16 mouse cellular contexts compared by ENCODE assay signal in genomic region chr10:111739471-111740138, GRCm38 (mm10).
DNase-seq lines count a peak whose midpoint lies in the region; ATAC-seq and TF ChIP-seq lines count a peak whose summit lies in the region.
"Had no signal": no experiment of that assay in that cellular context is flagged by ENCODE, and none has a peak within 500 bp of the region (broad histone marks: within the 10 kb centered on the region; RNA-seq: fewer than 3 reads in every experiment).

No protein-coding gene starts in this region.

- no peak overlapping the region for H3K4me2 ChIP-seq in lung, embryonic 16.5 days (ENCODE audit: low read depth, low read length)
- no peak overlapping the region for H3K4me2 ChIP-seq in intestine, embryonic 16.5 days (ENCODE audit: low read depth, low read length)
- no peak overlapping the region for H3K4me2 ChIP-seq in stomach, postnatal 0 days (replicated peaks; ENCODE audit: low read depth)
- no peak overlapping the region for H3K4me2 ChIP-seq in forebrain, postnatal 0 days (ENCODE audit: low read depth)
- H3K4me2 ChIP-seq: embryonic facial prominence, embryonic 13.5 days; heart, embryonic 13.5 days; hindbrain, embryonic 12.5 days; limb, embryonic 12.5 days had no signal

- H3K9me3 ChIP-seq in lung, embryonic 16.5 days (ENCODE audit: control insufficient read depth, low read length) = no peaks in the 10 kb centered on the region
- H3K9me3 ChIP-seq in intestine, embryonic 16.5 days (ENCODE audit: control insufficient read depth, low read length) = no peaks in the 10 kb centered on the region
- no peaks in the 10 kb centered on the region for H3K9me3 ChIP-seq in stomach, postnatal 0 days (ENCODE audit: control insufficient read depth, low read length)
- no peaks in the 10 kb centered on the region for H3K9me3 ChIP-seq in forebrain, postnatal 0 days (ENCODE audit: low read length)
- H3K9me3 ChIP-seq: embryonic facial prominence, embryonic 13.5 days; heart, embryonic 13.5 days; hindbrain, embryonic 12.5 days; limb, embryonic 12.5 days had no signal

- H3K27ac ChIP-seq in lung, embryonic 16.5 days (ENCODE audit: low read length) = peak overlapping the region; percentile 71
- no peak overlapping the region for H3K27ac ChIP-seq in intestine, embryonic 16.5 days (ENCODE audit: low read length)
- no peak overlapping the region for H3K27ac ChIP-seq in stomach, postnatal 0 days (replicated peaks)
- no peak overlapping the region for H3K27ac ChIP-seq in forebrain, postnatal 0 days (ENCODE audit: low read depth, low read length)
- H3K27ac ChIP-seq: embryonic facial prominence, embryonic 13.5 days; gastrocnemius, adult 2 months; heart, embryonic 13.5 days; hindbrain, embryonic 12.5 days; kidney, postnatal 0 days; limb, embryonic 12.5 days had no signal

- no peaks in the 10 kb centered on the region for H3K27me3 ChIP-seq in lung, embryonic 16.5 days (ENCODE audit: control insufficient read depth, insufficient read depth, low read depth, low read length)
- H3K27me3 ChIP-seq in intestine, embryonic 16.5 days (replicated peaks; ENCODE audit: control insufficient read depth, insufficient read depth, low read length) = no peaks in the 10 kb centered on the region
- no peaks in the 10 kb centered on the region for H3K27me3 ChIP-seq in stomach, postnatal 0 days (ENCODE audit: control insufficient read depth, insufficient read depth, low read length)
- no peaks in the 10 kb centered on the region for H3K27me3 ChIP-seq in forebrain, postnatal 0 days (ENCODE audit: insufficient read depth, low read length)
- H3K27me3 ChIP-seq: CH12.LX; embryonic facial prominence, embryonic 13.5 days; heart, embryonic 13.5 days; hindbrain, embryonic 12.5 days; limb, embryonic 12.5 days had no signal

- no peaks in the 10 kb centered on the region for H3K36me3 ChIP-seq in lung, embryonic 16.5 days (ENCODE audit: control insufficient read depth, insufficient read depth, low read length)
- no peaks in the 10 kb centered on the region for H3K36me3 ChIP-seq in intestine, embryonic 16.5 days (ENCODE audit: control insufficient read depth, insufficient read depth, low read length)
- no peaks in the 10 kb centered on the region for H3K36me3 ChIP-seq in stomach, postnatal 0 days (ENCODE audit: control insufficient read depth, insufficient read depth, low read length)
- H3K36me3 ChIP-seq in forebrain, postnatal 0 days (ENCODE audit: insufficient read depth) = no peaks in the 10 kb centered on the region
- H3K36me3 ChIP-seq: embryonic facial prominence, embryonic 13.5 days; heart, embryonic 13.5 days; hindbrain, embryonic 12.5 days; limb, embryonic 12.5 days had no signal

- 0 out of 2 replicates have a peak, but pooled peaks have one; percentile 27 for ATAC-seq in lung, embryonic 16.5 days (ENCODE audit: low read depth)
- peak; percentile 87 for ATAC-seq in intestine, embryonic 16.5 days
- ATAC-seq in stomach, postnatal 0 days (ENCODE audit: low FRiP score, low TSS enrichment) = peak; percentile 78
- no peak for ATAC-seq in forebrain, postnatal 0 days

- no peak overlapping the region for H3K4me3 ChIP-seq in lung, embryonic 16.5 days (ENCODE audit: low read length)
- H3K4me3 ChIP-seq in intestine, embryonic 16.5 days (ENCODE audit: low read length) = no peak overlapping the region
- H3K4me3 ChIP-seq in stomach, postnatal 0 days (ENCODE audit: low read depth, low read length) = no peak overlapping the region
- H3K4me3 ChIP-seq in forebrain, postnatal 0 days (ENCODE audit: low read depth, low read length) = no peak overlapping the region
- H3K4me3 ChIP-seq: embryonic facial prominence, embryonic 13.5 days; gastrocnemius, adult 2 months; heart, embryonic 13.5 days; hindbrain, embryonic 12.5 days; limb, embryonic 12.5 days had no signal

- 29% methylated on average over 5 of the region's 5 CpGs for whole genome bisulfite sequencing in lung, embryonic 16.5 days
- WGBS in intestine, embryonic 16.5 days = 30% methylated on average over 5 of the region's 5 CpGs
- 29% methylated on average over 5 of the region's 5 CpGs for WGBS in stomach, postnatal 0 days
- 34% methylated on average over 5 of the region's 5 CpGs for WGBS in forebrain, postnatal 0 days

- no peak overlapping the region for H3K9ac ChIP-seq in lung, embryonic 16.5 days (ENCODE audit: low read length)
- no peak overlapping the region for H3K9ac ChIP-seq in intestine, embryonic 16.5 days (ENCODE audit: low read depth, low read length)
- H3K9ac ChIP-seq in stomach, postnatal 0 days (ENCODE audit: low read length) = no peak overlapping the region
- no peak overlapping the region for H3K9ac ChIP-seq in forebrain, postnatal 0 days
- H3K9ac ChIP-seq: embryonic facial prominence, embryonic 13.5 days; heart, embryonic 13.5 days; hindbrain, embryonic 12.5 days; limb, embryonic 12.5 days had no signal

- DNase-seq in lung, postnatal 25 days (ENCODE audit: low spot score) = no peak
- peak; percentile 13 for DNase-seq in brain, adult 2 months (ENCODE audit: low read depth, low spot score)
- no peak for DNase-seq in stomach, postnatal 0 days (ENCODE audit: low spot score)
- DNase-seq in forebrain, postnatal 0 days = no peak
- DNase-seq in cerebellum, postnatal 4 days (ENCODE audit: low spot score in 2 of 2) = no peak
- DNase-seq: cerebellum, adult 8-10 months; gastrocnemius, adult 2 months; thymus, postnatal 25 days had no signal

- peaks cover 18% of the 10 kb centered on the region for H3K4me1 ChIP-seq in lung, embryonic 16.5 days (replicated peaks; ENCODE audit: control insufficient read depth, insufficient read depth, low read length)
- peaks cover 10% of the 10 kb centered on the region; the same call in 1 of the 2 replicates for H3K4me1 ChIP-seq in intestine, embryonic 16.5 days (ENCODE audit: control insufficient read depth, insufficient read depth, low read length)
- no peaks in the 10 kb centered on the region for H3K4me1 ChIP-seq in stomach, postnatal 0 days (replicated peaks; ENCODE audit: control insufficient read depth, insufficient read depth)
- H3K4me1 ChIP-seq in forebrain, postnatal 0 days (ENCODE audit: insufficient read depth) = no peaks in the 10 kb centered on the region

- TF ChIP-seq CTCF in stomach, postnatal 0 days (IDR thresholded peaks at IDR 0.05; ENCODE audit: low read depth) = no peak
- no peak for TF ChIP-seq CTCF in forebrain, postnatal 0 days (IDR thresholded peaks at IDR 0.05; ENCODE audit: low read depth)

- no peak for TF ChIP-seq EP300 in stomach, postnatal 0 days (optimal IDR thresholded peaks at IDR 0.05)
